Mouse (Mus musculus) embryo, embryonic 10.5 days (tissue): Measurements from ENCODE around the gene Gm5741.

Experiments used
- DNase-seq: peaks from one replicate; pipeline ENCODE4 v3.0.0-alpha.2; 2015; ENCODE audit warnings: low spot score

The Gm5741 gene

GRCm38 (mm10) chr8:85027922-85028321 is 39.9 kb downstream of the Gm5741 start:
- DNase-seq: no peak

GRCm38 (mm10) chr8:85027516-85027855 is 40.3 kb downstream of the Gm5741 start:
- DNase-seq: peak; percentile 32

- peak; percentile 99 for DNase-seq
Measured at GRCm38 (mm10) chr8:85026670-85027515, 40.9 kb downstream of the Gm5741 start, which contains the start of gene Trir. Trir (plus strand) TSS chr8:85026823.

- DNase-seq: peak; percentile 95
Measured at GRCm38 (mm10) chr8:85025098-85025932, 42.5 kb downstream of the Gm5741 start, which contains the start of gene Asna1. Asna1 (minus strand) TSS chr8:85025281.

- DNase-seq: no peak
Measured at GRCm38 (mm10) chr8:85023846-85024245, 43.9 kb downstream of the Gm5741 start.

- DNase-seq: no peak
Measured at GRCm38 (mm10) chr8:85021514-85022055, 46.2 kb downstream of the Gm5741 start.
